20 mouse cellular contexts compared by ENCODE assay signal in genomic region chr10:21327605-21328135, GRCm38 (mm10). TPM values are rescaled to one million over a fixed set of nuclear protein-coding genes. Genes with fewer than 3 reads are reported as not detected.
DNase-seq lines count a peak whose midpoint lies in the region; ATAC-seq and TF ChIP-seq lines count a peak whose summit lies in the region.
"Had no signal": no experiment of that assay in that cellular context is flagged by ENCODE, and none has a peak within 500 bp of the region (broad histone marks: within the 10 kb centered on the region; RNA-seq: fewer than 3 reads in every experiment).

No protein-coding gene starts in this region.

- no peak for TF ChIP-seq CTCF in heart, postnatal 0 days (IDR thresholded peaks at IDR 0.05; ENCODE audit: low read depth)

- no peak for ATAC-seq in heart, embryonic 13.5 days (ENCODE audit: extremely low read depth, insufficient number of reproducible peaks, low FRiP score, low TSS enrichment)
- peak; percentile 75 for ATAC-seq in CD4-positive, CD25-positive, alpha-beta regulatory T cell, adult 4 months
- peak; percentile 75 for ATAC-seq in heart, postnatal 0 days (ENCODE audit: insufficient read depth, low read depth)
- ATAC-seq: forebrain, embryonic 14.5 days; intestine, embryonic 16.5 days; midbrain, embryonic 15.5 days had no signal

- no peak overlapping the region for H3K9ac ChIP-seq in heart, embryonic 13.5 days
- H3K9ac ChIP-seq in heart, postnatal 0 days (replicated peaks; ENCODE audit: low read depth, low read length): no peak overlapping the region
- H3K9ac ChIP-seq: hindbrain, embryonic 12.5 days; liver, embryonic 15.5 days; midbrain, embryonic 15.5 days had no signal

- 40% methylated on average over 7 of the region's 7 CpGs for WGBS in heart, embryonic 13.5 days
- WGBS in heart, embryonic 10.5 days: 67% methylated on average over 7 of the region's 7 CpGs
- 25% methylated on average over 7 of the region's 7 CpGs for whole genome bisulfite sequencing in heart, postnatal 0 days

- no peaks in the 10 kb centered on the region for H3K27me3 ChIP-seq in heart, embryonic 13.5 days (replicated peaks)
- H3K27me3 ChIP-seq in heart, embryonic 10.5 days (ENCODE audit: insufficient read depth, poor library complexity, severe bottlenecking): no peaks in the 10 kb centered on the region
- H3K27me3 ChIP-seq in heart, postnatal 0 days (ENCODE audit: control insufficient read depth, insufficient read depth, low read length): no peaks in the 10 kb centered on the region
- H3K27me3 ChIP-seq: hindbrain, embryonic 12.5 days; liver, embryonic 15.5 days; megakaryocyte, embryonic 14.5 days; midbrain, embryonic 15.5 days had no signal

- H3K4me2 ChIP-seq in heart, embryonic 13.5 days: peak overlapping the region; percentile 32
- peak overlapping the region; percentile 8; the same call in 1 of the 2 replicates for H3K4me2 ChIP-seq in heart, postnatal 0 days (ENCODE audit: low read depth, low read length)
- H3K4me2 ChIP-seq: hindbrain, embryonic 12.5 days; liver, embryonic 15.5 days; midbrain, embryonic 15.5 days had no signal

- TF ChIP-seq EP300 in heart, postnatal 0 days (IDR thresholded peaks at IDR 0.05; ENCODE audit: low read depth): no peak

- H3K9me3 ChIP-seq in heart, embryonic 13.5 days: no peaks in the 10 kb centered on the region
- H3K9me3 ChIP-seq in heart, embryonic 10.5 days: no peaks in the 10 kb centered on the region
- H3K9me3 ChIP-seq in heart, postnatal 0 days (replicated peaks; ENCODE audit: control insufficient read depth, low read length): no peaks in the 10 kb centered on the region
- H3K9me3 ChIP-seq: hindbrain, embryonic 12.5 days; liver, embryonic 15.5 days; megakaryocyte, embryonic 14.5 days; midbrain, embryonic 15.5 days had no signal

- peaks cover 15% of the 10 kb centered on the region for H3K4me1 ChIP-seq in heart, embryonic 13.5 days
- H3K4me1 ChIP-seq in heart, embryonic 10.5 days: no peaks in the 10 kb centered on the region; the same call in 1 of the 2 replicates
- peaks cover 6% of the 10 kb centered on the region; the same call in 1 of the 2 replicates for H3K4me1 ChIP-seq in heart, postnatal 0 days (ENCODE audit: control insufficient read depth, insufficient read depth)
- H3K4me1 ChIP-seq: hindbrain, embryonic 12.5 days; liver, embryonic 15.5 days; midbrain, embryonic 15.5 days had no signal

- no peak overlapping the region for H3K4me3 ChIP-seq in heart, embryonic 13.5 days
- no peak overlapping the region for H3K4me3 ChIP-seq in heart, embryonic 10.5 days
- H3K4me3 ChIP-seq in heart, postnatal 0 days (ENCODE audit: low read depth, low read length): no peak overlapping the region
- H3K4me3 ChIP-seq: erythroblast, embryonic 14.5 days; hindbrain, embryonic 12.5 days; liver, embryonic 15.5 days; megakaryocyte, embryonic 14.5 days; midbrain, embryonic 15.5 days had no signal

- DNase-seq in heart, embryonic 10.5 days (ENCODE audit: low spot score): no peak
- DNase-seq in heart, postnatal 0 days (ENCODE audit: low spot score): peak; percentile 28
- DNase-seq in lung, postnatal 14 days: peak; percentile 7
- DNase-seq in right cerebral cortex, postnatal 25 days: no peak
- DNase-seq in urinary bladder, adult 2 months (ENCODE audit: low spot score): no peak
- DNase-seq: adrenal gland, postnatal 36 days; cerebellum, postnatal 25 days; retina, postnatal 1 day; thymus, postnatal 4 days had no signal

- peaks cover 15% of the 10 kb centered on the region for H3K36me3 ChIP-seq in heart, embryonic 13.5 days
- H3K36me3 ChIP-seq in heart, embryonic 10.5 days: peaks cover 13% of the 10 kb centered on the region
- H3K36me3 ChIP-seq in heart, postnatal 0 days (replicated peaks; ENCODE audit: control insufficient read depth, insufficient read depth, low read length): peaks cover 9% of the 10 kb centered on the region
- H3K36me3 ChIP-seq: midbrain, embryonic 15.5 days had no signal

- peak overlapping the region; percentile 44 for H3K27ac ChIP-seq in heart, embryonic 13.5 days (replicated peaks)
- no peak overlapping the region for H3K27ac ChIP-seq in heart, embryonic 10.5 days
- no peak overlapping the region; the same call in 1 of the 2 replicates for H3K27ac ChIP-seq in heart, postnatal 0 days (ENCODE audit: low read depth)
- H3K27ac ChIP-seq: hindbrain, embryonic 12.5 days; liver, embryonic 15.5 days; midbrain, embryonic 15.5 days had no signal

RNA-seq across cellular contexts. Expression of gene Hbs1l, which starts 31.9 kb away (rescaled TPM):
- polyA plus RNA-seq in heart, embryonic 13.5 days (2015; fragmentation: Nextera tagmentation; extraction: Ambion mirVana): 61.9 and 67.2 TPM in 2 replicates
- polyA plus RNA-seq in heart, embryonic 10.5 days (2016; fragmentation: Nextera tagmentation; extraction: Ambion mirVana): 92.2 and 95.8 TPM in 2 replicates
- 100 to 1,000 TPM; 134 to 140 TPM for polyA plus RNA-seq in CD4-positive, CD25-positive, alpha-beta regulatory T cell, adult 4 months (2017; shearing (Covaris generic))
- 45.2 and 46.5 TPM in 2 replicates for total RNA-seq in heart, postnatal 0 days (2014; rRNA removed; ENCODE audit: low replicate concordance)
- 48.8 and 51.0 TPM in 2 replicates for polyA plus RNA-seq in heart, postnatal 0 days (2015; fragmentation: Nextera tagmentation; extraction: Ambion mirVana)
- 23.7 and 29.3 TPM in 2 replicates for polyA plus RNA-seq in urinary bladder, adult 2 months (2012; rRNA removed)

RNA-seq across cellular contexts. Expression of gene Aldh8a1, which starts 49.4 kb away (rescaled TPM):
- polyA plus RNA-seq in heart, embryonic 13.5 days (2015; fragmentation: Nextera tagmentation; extraction: Ambion mirVana): 0.78 TPM in 1 of 2 replicates, not detected in the other
- 0.10 and 0.19 TPM in 2 replicates for polyA plus RNA-seq in heart, embryonic 10.5 days (2016; fragmentation: Nextera tagmentation; extraction: Ambion mirVana)
- polyA plus RNA-seq in CD4-positive, CD25-positive, alpha-beta regulatory T cell, adult 4 months (2017; shearing (Covaris generic)): not detected
- total RNA-seq in heart, postnatal 0 days (2014; rRNA removed; ENCODE audit: low replicate concordance): not detected in 2 replicates
- not detected in 2 replicates for polyA plus RNA-seq in heart, postnatal 0 days (2015; fragmentation: Nextera tagmentation; extraction: Ambion mirVana)
- 0.03 and 0.04 TPM in 2 replicates for polyA plus RNA-seq in urinary bladder, adult 2 months (2012; rRNA removed)
- total RNA-seq: adrenal gland, postnatal 36 days had no signal
- polyA plus RNA-seq: C2C12; erythroblast, embryonic 14.5 days; forebrain, embryonic 14.5 days; limb, embryonic 11.5 days had no signal

Comparison
In these comparisons a context has a peak if more than half of its experiments do, and no peak if none do; other contexts are left out.
1. DNase-seq: peak in heart, postnatal 0 days (single experiment) and lung, postnatal 14 days (single experiment); none in heart, embryonic 10.5 days (single experiment), right cerebral cortex, postnatal 25 days (single experiment) and urinary bladder, adult 2 months (single experiment).